Mouse (Mus musculus) adrenal gland (tissue): ENCODE data around the gene Trim44.

Experiments used
- intact Hi-C: fragments of 180-260 bp; cut with DNase I; formaldehyde crosslinking; loops from one replicate; pipeline ENCODE4 v1.15.1; 2025

Trim44 gene

GRCm38 (mm10) chr2:102291533-102291932, 116.1 kb downstream of the Trim44 start:
- intact Hi-C loops: loop anchor here (5.0 kb wide), 1 partner anchor 204 kb away; no protein-coding TSS in a partner anchor

- intact Hi-C loops: loop anchor here (5.0 kb wide), 1 partner anchor 203 kb away; no protein-coding TSS in a partner anchor
Measured at GRCm38 (mm10) chr2:102290041-102290440, 117.6 kb downstream of the Trim44 start.

GRCm38 (mm10) chr2:102288676-102289075, 119.0 kb downstream of the Trim44 start:
- intact Hi-C loops: loop anchor here (5.0 kb wide), 1 partner anchor 191 kb away; no protein-coding TSS in a partner anchor

GRCm38 (mm10) chr2:102287369-102287768, 120.3 kb downstream of the Trim44 start:
- intact Hi-C loops: loop anchor here (5.0 kb wide), 1 partner anchor 190 kb away; no protein-coding TSS in a partner anchor

GRCm38 (mm10) chr2:102282081-102282480, 125.5 kb downstream of the Trim44 start:
- intact Hi-C loops: no loop called here

GRCm38 (mm10) chr2:102279779-102280178, 127.8 kb downstream of the Trim44 start:
- intact Hi-C loops: no loop called here

GRCm38 (mm10) chr2:102277946-102278345, 129.7 kb downstream of the Trim44 start:
- intact Hi-C loops: no loop called here

GRCm38 (mm10) chr2:102273280-102273679, 134.3 kb downstream of the Trim44 start:
- intact Hi-C loops: no loop called here

- intact Hi-C loops: no loop called here
Measured at GRCm38 (mm10) chr2:102267582-102268339, 139.9 kb downstream of the Trim44 start.

- intact Hi-C loops: no loop called here
Measured at GRCm38 (mm10) chr2:102266911-102267310, 140.7 kb downstream of the Trim44 start.

GRCm38 (mm10) chr2:102259139-102259538, 148.5 kb downstream of the Trim44 start:
- intact Hi-C loops: no loop called here

- intact Hi-C loops: no loop called here
Measured at GRCm38 (mm10) chr2:102258682-102259081, 148.9 kb downstream of the Trim44 start.

- intact Hi-C loops: no loop called here
Measured at GRCm38 (mm10) chr2:102257964-102258605, 149.5 kb downstream of the Trim44 start.

- intact Hi-C loops: no loop called here
Measured at GRCm38 (mm10) chr2:102256591-102257335, 150.9 kb downstream of the Trim44 start.

GRCm38 (mm10) chr2:102256100-102256499, 151.5 kb downstream of the Trim44 start:
- intact Hi-C loops: no loop called here

GRCm38 (mm10) chr2:102253204-102253603, 154.4 kb downstream of the Trim44 start:
- intact Hi-C loops: no loop called here

GRCm38 (mm10) chr2:102252651-102253050, 155.0 kb downstream of the Trim44 start:
- intact Hi-C loops: no loop called here
